Mouse (Mus musculus) stomach, postnatal 0 days (tissue): ENCODE measurements around the gene Mrpl54. TPM values are rescaled to one million over a fixed set of nuclear protein-coding genes. Genes with fewer than 3 reads are reported as not detected.

Experiments
- ATAC-seq: fragments of 200-750 bp; cut with Nextera tagmentation; 2 replicates; pipeline ENCODE4 v1.8.0; 2017; ENCODE audit not compliant: low FRiP score, low TSS enrichment
- DNase-seq: peaks from one replicate; pipeline ENCODE4 v3.0.0-alpha.2; 2016; ENCODE audit warnings: low spot score
- H3K27ac ChIP-seq: fragments of 300-500 bp; sonication (generic); replicated peaks from 2 replicates; pipeline ENCODE4 v1.5.1; 2014; ENCODE audit warnings: mild to moderate bottlenecking, control low read depth
- H3K27me3 ChIP-seq: fragments of 300-500 bp; sonication (generic); 2 replicates; pipeline ENCODE4 v1.6.1; 2014; ENCODE audit warnings: low read length; ENCODE audit not compliant: control insufficient read depth, insufficient read depth
- H3K36me3 ChIP-seq: fragments of 300-500 bp; sonication (generic); 2 replicates; pipeline ENCODE4 v1.6.1; 2014; ENCODE audit warnings: low read length, mixed read lengths; ENCODE audit not compliant: control insufficient read depth, insufficient read depth
- H3K4me1 ChIP-seq: fragments of 300-500 bp; sonication (generic); replicated peaks from 2 replicates; pipeline ENCODE4 v1.6.1; 2014; ENCODE audit warnings: antibody characterized with exemption; ENCODE audit not compliant: control insufficient read depth, insufficient read depth
- H3K4me2 ChIP-seq: fragments of 300-500 bp; sonication (generic); replicated peaks from 2 replicates; pipeline ENCODE4 v1.6.1; 2014; ENCODE audit warnings: low read depth, mild to moderate bottlenecking, control low read depth, moderate library complexity
- H3K4me3 ChIP-seq: fragments of 300-500 bp; sonication (generic); 2 replicates; pipeline ENCODE4 v1.5.1; 2014; ENCODE audit warnings: low read depth, low read length, control low read depth
- H3K9ac ChIP-seq: fragments of 300-500 bp; sonication (generic); 2 replicates; pipeline ENCODE4 v1.6.1; 2014; ENCODE audit warnings: mild to moderate bottlenecking, low read length, control low read depth, mixed read lengths
- H3K9me3 ChIP-seq: fragments of 300-500 bp; sonication (generic); 2 replicates; pipeline ENCODE4 v1.6.1; 2016; ENCODE audit warnings: low read length; ENCODE audit not compliant: control insufficient read depth
- CTCF ChIP-seq: IDR thresholded peaks from 2 replicates; pipeline ENCODE4 v1.5.1; 2016; ENCODE audit warnings: antibody characterized with exemption, low read depth, mild to moderate bottlenecking, moderate library complexity
- EP300 ChIP-seq: optimal IDR thresholded peaks from 2 replicates; pipeline ENCODE3; 2016; ENCODE audit warnings: antibody characterized with exemption
- WGBS: fragments of 180-500 bp; shearing (Covaris S2); extraction: QIAGEN DNeasy Blood & Tissue Kit; methylation state at CpG from one replicate; pipeline ENCODE4 v1.1.7; 2014; 5-methylcytosine and 5-hydroxymethylcytosine counted together
- polyA plus RNA-seq: library from polyadenylated mRNA; unstranded; fragments of >200 nt; fragmentation: Nextera tagmentation; extraction: Ambion mirVana; gene quantifications from 2 replicates; pipeline ENCODE4 v1.2.1, GENCODE M21; 2015

Mrpl54 gene
- polyA plus RNA-seq, 1 experiment from 2014 or later, result 210 TPM

GRCm38 (mm10) chr10:81293334-81294030 lies 26.7 kb upstream of the Mrpl54 start:
- peak overlapping the region; percentile 93 for H3K4me2 ChIP-seq
- TF ChIP-seq CTCF (no peak), EP300 (no peak)
- H3K4me3 ChIP-seq, result peak overlapping the region; percentile 73
- WGBS, result 1% methylated on average over 23 of the region's 25 CpGs
- DNase-seq (no peak), ATAC-seq (no peak)
- H3K9me3 ChIP-seq, result no peaks in the 10 kb centered on the region
- no peaks in the 10 kb centered on the region for H3K27me3 ChIP-seq
- H3K36me3 ChIP-seq, result no peaks in the 10 kb centered on the region
- H3K4me1 ChIP-seq, result peaks cover 7% of the 10 kb centered on the region
- peak overlapping the region; percentile 94 for H3K27ac ChIP-seq
- H3K9ac ChIP-seq, result peak overlapping the region; percentile 86

GRCm38 (mm10) chr10:81292554-81293333 lies 26.0 kb upstream of the Mrpl54 start, which contains the start of gene Pip5k1c:
Gene Pip5k1c (plus strand): TSS chr10:81292963.
- peak within 1 kb of the TSS; percentile 73 for H3K4me3 ChIP-seq
- H3K36me3 ChIP-seq, result no peaks in the 10 kb centered on the region
- H3K27ac ChIP-seq, result peak within 1 kb of the TSS; percentile 94
- DNase-seq (peak; percentile 100), ATAC-seq (peak; percentile 92)
- peaks cover 7% of the 10 kb centered on the region for H3K4me1 ChIP-seq
- peak within 1 kb of the TSS; percentile 86 for H3K9ac ChIP-seq
- H3K9me3 ChIP-seq, result no peaks in the 10 kb centered on the region
- H3K4me2 ChIP-seq, result peak within 1 kb of the TSS; percentile 93
- TF ChIP-seq CTCF, result peak; percentile 92
- TF ChIP-seq EP300, result no peak
- WGBS, result under 1% methylated on average over 50 of the region's 80 CpGs
- no peaks in the 10 kb centered on the region for H3K27me3 ChIP-seq

GRCm38 (mm10) chr10:81291511-81292104 lies 24.9 kb upstream of the Mrpl54 start, which contains the start of gene Tjp3:
Gene Tjp3 (minus strand): TSS chr10:81291581.
- Histone ChIP-seq H3K4me1 (peaks cover 7% of the 10 kb centered on the region), H3K4me2 (peak within 1 kb of the TSS; percentile 54), H3K9me3 (no peaks in the 10 kb centered on the region), H3K36me3 (no peaks in the 10 kb centered on the region), H3K27ac (peak within 1 kb of the TSS; percentile 94), H3K27me3 (no peaks in the 10 kb centered on the region), H3K4me3 (peak within 1 kb of the TSS; percentile 45), H3K9ac (peak within 1 kb of the TSS; percentile 67)
- 55% methylated on average over 9 of the region's 9 CpGs for WGBS
- no peak for ATAC-seq
- DNase-seq, result no peak
- no peak for TF ChIP-seq EP300
- TF ChIP-seq CTCF, result no peak

GRCm38 (mm10) chr10:81290698-81291460 lies 24.1 kb upstream of the Mrpl54 start:
- Histone ChIP-seq H3K36me3 (no peaks in the 10 kb centered on the region), H3K9me3 (no peaks in the 10 kb centered on the region), H3K4me1 (peaks cover 7% of the 10 kb centered on the region), H3K4me2 (peak overlapping the region; percentile 54), H3K27ac (peak overlapping the region; percentile 94), H3K9ac (peak overlapping the region; percentile 67), H3K4me3 (peak overlapping the region; percentile 45), H3K27me3 (no peaks in the 10 kb centered on the region)
- 22% methylated on average over 24 of the region's 24 CpGs for WGBS
- DNase-seq (peak; percentile 89), ATAC-seq (peak; percentile 37)
- no peak for TF ChIP-seq EP300
- TF ChIP-seq CTCF, result no peak

GRCm38 (mm10) chr10:81289811-81290210 lies 23.1 kb upstream of the Mrpl54 start:
- Histone ChIP-seq H3K4me1 (peaks cover 7% of the 10 kb centered on the region; the same call in 1 of the 2 replicates), H3K9ac (peak overlapping the region; percentile 67; the same call in 1 of the 2 replicates), H3K9me3 (no peaks in the 10 kb centered on the region), H3K4me2 (peak overlapping the region; percentile 54), H3K36me3 (no peaks in the 10 kb centered on the region), H3K27me3 (no peaks in the 10 kb centered on the region), H3K4me3 (peak overlapping the region; percentile 45; the same call in 1 of the 2 replicates), H3K27ac (peak overlapping the region; percentile 94)
- TF ChIP-seq EP300 (no peak), CTCF (no peak)
- WGBS, result 39% methylated on average over 14 of the region's 14 CpGs
- ATAC-seq, result peak; percentile 19; the same call in 1 of the 2 replicates
- DNase-seq, result peak; percentile 89
